27 mouse cellular contexts compared by ENCODE assay signal in genomic region chr6:122601031-122601430, GRCm38 (mm10). TPM values are rescaled to one million over a fixed set of nuclear protein-coding genes. Genes with fewer than 3 reads are reported as not detected.
DNase-seq lines count a peak whose midpoint lies in the region; ATAC-seq and TF ChIP-seq lines count a peak whose summit lies in the region.
"Had no signal": no experiment of that assay in that cellular context is flagged by ENCODE, and none has a peak within 500 bp of the region (broad histone marks: within the 10 kb centered on the region; RNA-seq: fewer than 3 reads in every experiment).

No protein-coding gene starts in this region.

- no peak overlapping the region for H3K27ac ChIP-seq in gastrocnemius, adult 2 months
- peak overlapping the region; percentile 59; the same call in 1 of the 2 replicates for H3K27ac ChIP-seq in brown adipose tissue, adult 24 weeks (replicated peaks; ENCODE audit: low read depth, low read length)
- H3K27ac ChIP-seq: embryonic facial prominence, embryonic 13.5 days; forebrain, embryonic 12.5 days; hindbrain, embryonic 10.5 days; hindbrain, embryonic 14.5 days had no signal

- intact Hi-C loops in gastrocnemius, adult 2 months (cut with DNase I), result loop anchor here (5.0 kb wide), 1 partner anchor 39 kb away; no protein-coding TSS in a partner anchor

- H3K36me3 ChIP-seq in megakaryocyte, embryonic 14.5 days (replicated peaks; ENCODE audit: low read length), result peaks cover 20% of the 10 kb centered on the region
- H3K36me3 ChIP-seq: embryonic facial prominence, embryonic 13.5 days; forebrain, embryonic 12.5 days; heart, embryonic 12.5 days; hindbrain, embryonic 10.5 days had no signal

- peak overlapping the region; percentile 80 for H3K4me3 ChIP-seq in gastrocnemius, adult 2 months
- H3K4me3 ChIP-seq in megakaryocyte, embryonic 14.5 days (replicated peaks), result peak overlapping the region; percentile 68
- H3K4me3 ChIP-seq in brown adipose tissue, adult 24 weeks (ENCODE audit: insufficient read depth, low read depth, low read length), result peak overlapping the region; percentile 38; the same call in 1 of the 2 replicates
- H3K4me3 ChIP-seq: embryonic facial prominence, embryonic 13.5 days; forebrain, embryonic 12.5 days; heart, embryonic 12.5 days; hindbrain, embryonic 10.5 days had no signal

- no peak for ATAC-seq in megakaryocyte, adult 5-6 weeks (ENCODE audit: poor library complexity, severe bottlenecking)
- ATAC-seq: activated CD4-positive, CD25-positive, alpha-beta regulatory T cell, adult 4 months; forebrain, embryonic 16.5 days; Patski had no signal

- H3K9me3 ChIP-seq in megakaryocyte, embryonic 14.5 days, result no peaks in the 10 kb centered on the region
- H3K9me3 ChIP-seq: embryonic facial prominence, embryonic 13.5 days; forebrain, embryonic 12.5 days; heart, embryonic 12.5 days; hindbrain, embryonic 10.5 days had no signal

- peaks cover 16% of the 10 kb centered on the region for H3K4me1 ChIP-seq in megakaryocyte, embryonic 14.5 days
- H3K4me1 ChIP-seq in brown adipose tissue, adult 24 weeks (ENCODE audit: control insufficient read depth, insufficient read depth, insufficient read length, low read length), result peaks cover 8% of the 10 kb centered on the region
- H3K4me1 ChIP-seq: embryonic facial prominence, embryonic 13.5 days; heart, embryonic 12.5 days had no signal

- TF ChIP-seq CTCF in gastrocnemius, adult 2 months (IDR thresholded peaks at IDR 0.05), result no peak

- no peak for DNase-seq in gastrocnemius, adult 2 months
- no peak for DNase-seq in gastrocnemius, adult 18-20 months (ENCODE audit: low spot score)
- no peak for DNase-seq in right cerebral cortex, postnatal 25 days
- DNase-seq in lung, postnatal 14 days, result no peak
- DNase-seq: adrenal gland, postnatal 14 days; cerebellum, adult 11-12 months; cerebellum, adult 9-10 months; cerebellum, postnatal 25 days; gastrocnemius, postnatal 25 days had no signal

- H3K27me3 ChIP-seq in megakaryocyte, embryonic 14.5 days (replicated peaks), result no peaks in the 10 kb centered on the region
- H3K27me3 ChIP-seq: embryonic facial prominence, embryonic 13.5 days; forebrain, embryonic 12.5 days; heart, embryonic 12.5 days; Patski had no signal

RNA-seq across cellular contexts. Expression of gene Apobec1, which starts 1.2 kb away (rescaled TPM):
- total RNA-seq in gastrocnemius, adult 2 months (2021), result 1 to 10 TPM; 1.8 to 2.0 TPM
- 1 to 10 TPM in 1 of 2 experiments, under 1 TPM in 1; 0.80 to 1.1 TPM for total RNA-seq in gastrocnemius, adult 18-20 months (2021)
- 7.5 TPM in 1 of 2 replicates, not detected in the other for polyA plus RNA-seq in megakaryocyte, embryonic 14.5 days (2012; ENCODE audit: insufficient read depth, low replicate concordance)
- 112 and 151 TPM in 2 replicates for total RNA-seq in megakaryocyte, adult 5-6 weeks (2015)
- total RNA-seq in megakaryocyte, adult 5-6 weeks (2017), result 78.0 and 87.4 TPM in 2 replicates
- 14.6 and 16.9 TPM in 2 replicates for polyA plus RNA-seq in brown adipose tissue, adult 24 weeks (2012; ENCODE audit: insufficient read depth, insufficient read length, missing spikeins)

RNA-seq across cellular contexts. Expression of gene Gdf3, which starts 8.9 kb away (rescaled TPM):
- not detected for total RNA-seq in gastrocnemius, adult 2 months (2021)
- not detected for total RNA-seq in gastrocnemius, adult 18-20 months (2021)
- polyA plus RNA-seq in megakaryocyte, embryonic 14.5 days (2012; ENCODE audit: insufficient read depth, low replicate concordance), result 0.07 TPM in 1 of 2 replicates, not detected in the other
- 0.62 and 1.7 TPM in 2 replicates for total RNA-seq in megakaryocyte, adult 5-6 weeks (2015)
- 0.40 TPM in 1 of 2 replicates, not detected in the other for total RNA-seq in megakaryocyte, adult 5-6 weeks (2017)
- polyA plus RNA-seq in brown adipose tissue, adult 24 weeks (2012; ENCODE audit: insufficient read depth, insufficient read length, missing spikeins), result not detected in 2 replicates
- total RNA-seq: adrenal gland, adult 18-20 months; adrenal gland, postnatal 14 days; gastrocnemius, postnatal 25 days; heart, adult 8-10 months; heart, postnatal 25 days had no signal
- polyA plus RNA-seq: C2C12; embryonic facial prominence, embryonic 13.5 days; forebrain, embryonic 12.5 days; forebrain, embryonic 16.5 days; frontal cortex, adult 2 months; hindbrain, embryonic 10.5 days; hindbrain, embryonic 14.5 days; Patski had no signal

RNA-seq across cellular contexts. Expression of gene Dppa3, which starts 25.2 kb away (rescaled TPM):
- total RNA-seq in gastrocnemius, adult 2 months (2021), result not detected
- not detected for total RNA-seq in gastrocnemius, adult 18-20 months (2021)
- not detected in 2 replicates for polyA plus RNA-seq in megakaryocyte, embryonic 14.5 days (2012; ENCODE audit: insufficient read depth, low replicate concordance)
- not detected in 2 replicates for total RNA-seq in megakaryocyte, adult 5-6 weeks (2015)
- not detected in 2 replicates for total RNA-seq in megakaryocyte, adult 5-6 weeks (2017)
- polyA plus RNA-seq in brown adipose tissue, adult 24 weeks (2012; ENCODE audit: insufficient read depth, insufficient read length, missing spikeins), result not detected in 2 replicates
- total RNA-seq: adrenal gland, adult 18-20 months; adrenal gland, postnatal 14 days; gastrocnemius, postnatal 25 days; granulocyte monocyte progenitor cell, adult 5-6 weeks; heart, adult 8-10 months; heart, postnatal 25 days had no signal
- polyA plus RNA-seq: activated CD4-positive, CD25-positive, alpha-beta regulatory T cell, adult 4 months; C2C12; embryonic facial prominence, embryonic 13.5 days; forebrain, embryonic 12.5 days; forebrain, embryonic 16.5 days; frontal cortex, adult 2 months; heart, embryonic 12.5 days; heart, embryonic 16.5 days; hindbrain, embryonic 10.5 days; hindbrain, embryonic 14.5 days; Patski had no signal

RNA-seq across cellular contexts. Expression of gene Aicda, which starts 47.4 kb away (rescaled TPM):
- total RNA-seq in gastrocnemius, adult 2 months (2021), result not detected
- not detected for total RNA-seq in gastrocnemius, adult 18-20 months (2021)
- polyA plus RNA-seq in megakaryocyte, embryonic 14.5 days (2012; ENCODE audit: insufficient read depth, low replicate concordance), result 0.07 and 0.69 TPM in 2 replicates
- total RNA-seq in megakaryocyte, adult 5-6 weeks (2015), result 0.07 TPM in 1 of 2 replicates, not detected in the other
- not detected in 2 replicates for total RNA-seq in megakaryocyte, adult 5-6 weeks (2017)
- not detected in 2 replicates for polyA plus RNA-seq in brown adipose tissue, adult 24 weeks (2012; ENCODE audit: insufficient read depth, insufficient read length, missing spikeins)
- total RNA-seq: adrenal gland, adult 18-20 months; adrenal gland, postnatal 14 days; gastrocnemius, postnatal 25 days; granulocyte monocyte progenitor cell, adult 5-6 weeks; heart, adult 8-10 months; heart, postnatal 25 days had no signal
- polyA plus RNA-seq: C2C12; forebrain, embryonic 12.5 days; frontal cortex, adult 2 months; heart, embryonic 12.5 days; heart, embryonic 16.5 days; hindbrain, embryonic 10.5 days; Patski had no signal

Comparison
In these comparisons a context has a peak if more than half of its experiments do, and no peak if none do; other contexts are left out.
1. RNA of gene Apobec1, which starts 1.2 kb away (total RNA-seq): 78.0 to 151 TPM in megakaryocyte, adult 5-6 weeks; 1.8 to 2.0 TPM in gastrocnemius, adult 2 months and 0.80 to 1.1 TPM in gastrocnemius, adult 18-20 months; every median in the first group is over 10 times any median in the second.
2. Peak in every context shown above with its lines, with median percentiles within 50 percentile points of each other: H3K4me3 ChIP-seq.